Mouse (Mus musculus) megakaryocyte-erythroid progenitor cell, adult 5-6 weeks (primary cell): Measurements from ENCODE around the gene Gm2001. TPM values are rescaled to one million over a fixed set of nuclear protein-coding genes. Genes with fewer than 3 reads are reported as not detected.
"Not testable (repeated sequence)": the region's sequence is repeated elsewhere in the genome, so short reads cannot be mapped to it uniquely, and the experiment has no call there.

Experiments used
- ATAC-seq: replicated peaks from 2 replicates; pipeline ENCODE4 v1.8.0; 2016; ENCODE audit warnings: mild to moderate bottlenecking, inconsistent platforms; ENCODE audit not compliant: severe bottlenecking, poor library complexity, low FRiP score, low TSS enrichment
- total RNA-seq, 2 experiments: library from RNA; stranded (forward) in 1 of 2; stranded (reverse) in 1 of 2; fragments of 200-1000, 215-1000 nt in 1 of 2; fragments of >200 nt in 1 of 2; fragmentation: Nextera tagmentation in 1 of 2; gene quantifications; 2 replicates each; pipeline ENCODE4 v1.2.3; 2014 to 2017

Gm2001 gene
- total RNA-seq (2014; fragmentation: Nextera tagmentation) (not detected in 2 replicates), total RNA-seq (2017) (not detected in 2 replicates)

DNA sequence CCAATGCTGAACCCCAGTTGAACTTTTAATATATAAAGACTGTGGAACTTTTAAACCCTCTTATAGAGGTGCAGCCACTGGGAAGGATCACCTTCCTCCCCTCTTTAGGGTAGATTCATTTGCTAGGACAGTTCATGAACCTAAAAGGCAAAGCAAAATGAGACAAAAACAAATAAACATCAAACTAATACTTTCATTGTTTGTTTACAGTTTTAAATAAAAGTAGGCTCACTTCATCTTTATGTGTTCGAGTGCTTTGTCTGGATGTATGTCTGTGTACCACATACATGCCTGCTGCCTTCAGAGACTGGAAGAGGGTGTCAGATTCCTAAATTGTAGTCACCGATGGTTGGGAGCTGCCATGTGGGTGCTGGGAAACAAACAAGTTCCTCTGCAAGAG lies at the start of gene Gm2001:
Gm2001 (minus strand) TSS at position 101 of the 400 bp plus-strand sequence.
- ATAC-seq = not testable (repeated sequence)

DNA sequence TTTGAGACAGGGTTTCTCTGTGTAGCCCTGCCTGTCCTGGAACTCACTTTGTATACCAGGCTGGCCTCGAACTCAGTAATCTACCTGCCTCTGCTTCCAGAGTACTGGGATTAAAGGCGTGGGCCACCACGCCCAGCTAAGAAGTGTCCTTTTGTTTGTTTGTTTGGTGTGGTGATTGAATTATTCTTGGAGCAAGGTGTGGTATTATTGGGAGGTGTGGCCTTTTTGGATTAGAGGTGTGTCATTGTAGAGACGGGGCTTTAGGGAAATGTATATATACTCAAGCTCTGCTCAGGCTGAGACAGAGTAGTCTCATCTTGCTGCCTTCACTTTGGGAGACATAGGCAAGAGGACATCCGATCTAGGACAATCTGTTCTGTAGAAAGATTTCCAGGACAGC lies 31.6 kb upstream of the Gm2001 start, which contains the start of gene Gm2016:
Gm2016 (plus strand) TSS at position 301 of the 400 bp plus-strand sequence.
- ATAC-seq = not testable (repeated sequence)

DNA sequence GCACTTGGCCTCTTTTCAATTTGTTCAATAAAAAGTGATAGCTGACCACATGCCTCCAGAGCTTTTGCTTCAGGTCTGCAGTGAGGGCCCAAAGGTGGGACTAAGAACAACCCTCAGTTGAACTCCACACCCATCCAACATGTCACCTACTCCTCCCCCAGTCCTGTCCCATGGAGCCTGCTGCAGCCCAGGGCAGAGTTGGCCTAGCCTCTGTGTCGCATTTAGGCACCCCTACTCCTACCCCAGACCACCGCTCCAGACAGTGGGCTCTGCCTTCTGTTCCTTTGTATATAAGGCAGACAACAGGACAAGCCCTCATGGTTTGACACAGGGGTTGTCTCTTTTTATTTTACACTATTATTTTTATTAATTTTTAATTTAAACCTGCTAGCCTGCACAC lies 21.9 kb upstream of the Gm2001 start:
- not testable (repeated sequence) for ATAC-seq

DNA sequence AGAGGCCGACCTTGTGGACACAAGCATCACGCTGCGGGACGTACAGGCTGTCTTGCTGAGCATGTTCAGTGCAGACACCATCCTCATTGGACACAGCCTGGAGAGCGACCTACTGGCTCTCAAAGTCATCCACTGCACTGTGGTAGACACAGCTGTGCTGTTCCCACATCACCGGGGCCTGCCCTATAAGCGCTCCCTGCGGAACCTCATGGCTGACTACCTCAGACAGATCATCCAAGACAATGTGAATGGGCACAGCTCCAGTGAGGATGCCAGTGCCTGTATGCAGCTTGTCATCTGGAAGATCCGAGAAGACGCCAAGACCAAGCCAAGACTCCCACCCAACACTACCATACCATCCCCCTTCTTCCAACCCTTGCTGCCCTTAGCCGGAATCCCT lies 21.5 kb upstream of the Gm2001 start:
- ATAC-seq = not testable (repeated sequence)

DNA sequence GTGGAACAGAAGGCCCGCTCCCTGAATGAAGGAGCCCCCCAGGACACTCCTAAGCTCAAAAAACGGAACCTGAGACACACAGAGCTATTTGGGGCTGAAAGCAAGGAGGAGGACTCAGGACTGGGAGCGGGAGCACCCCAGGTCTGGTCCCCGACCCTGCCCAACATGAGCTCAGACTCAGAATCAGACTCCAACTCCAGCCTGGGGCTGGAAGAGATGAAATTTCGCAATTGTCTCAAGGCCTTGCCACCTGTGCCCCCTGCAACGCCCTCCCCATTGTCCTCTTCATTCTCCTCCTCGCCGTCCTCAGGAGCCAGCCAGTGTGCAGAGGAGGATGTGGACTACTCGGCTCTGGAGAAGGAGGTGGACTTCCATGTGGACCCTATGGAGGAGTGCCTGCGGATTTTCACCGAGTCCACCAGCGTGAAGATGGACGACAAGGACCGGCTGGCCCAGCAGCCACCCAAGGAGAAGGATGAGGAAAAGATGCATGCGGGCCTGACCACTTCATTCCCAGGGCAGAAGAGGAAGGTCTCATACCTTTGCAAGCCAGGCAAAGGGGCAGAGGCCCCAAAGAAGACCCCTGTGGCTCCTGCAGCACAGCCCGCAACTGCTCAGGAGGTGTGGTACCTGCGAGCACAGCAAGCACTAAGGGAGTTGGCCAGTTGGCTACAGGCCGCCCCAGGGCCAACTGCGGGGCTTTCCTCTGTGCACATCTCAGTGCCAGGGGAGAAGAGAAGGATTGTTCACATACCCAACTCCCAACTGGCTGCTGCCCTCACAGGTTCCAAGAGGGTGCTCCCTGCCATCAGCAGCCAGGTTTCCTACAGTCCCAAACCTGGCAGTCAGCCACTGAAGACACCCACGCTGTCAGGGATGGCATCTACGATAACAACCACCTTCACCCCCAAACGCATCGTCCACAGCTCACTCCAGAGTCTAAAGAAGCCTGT lies 19.9 kb upstream of the Gm2001 start:
- ATAC-seq = not testable (repeated sequence)

DNA sequence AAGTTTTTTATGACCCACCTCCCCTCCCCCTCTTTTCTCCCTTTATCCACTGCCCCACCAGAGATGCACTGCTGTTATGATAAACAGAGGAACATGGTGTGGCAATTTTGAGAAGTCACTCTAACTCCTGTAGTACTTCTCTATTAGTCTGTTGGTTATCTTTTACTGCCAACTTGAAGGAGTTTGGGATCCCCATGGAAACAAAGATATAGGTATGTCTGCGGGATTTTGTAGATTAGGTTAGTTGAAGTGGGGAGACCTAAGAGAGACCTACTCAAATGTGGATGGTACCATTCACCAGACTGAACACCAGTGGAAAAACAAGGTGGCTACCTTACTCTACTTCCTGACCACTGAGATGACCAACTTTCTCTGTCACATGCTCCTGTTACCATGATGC lies 13.9 kb upstream of the Gm2001 start:
- not testable (repeated sequence) for ATAC-seq

DNA sequence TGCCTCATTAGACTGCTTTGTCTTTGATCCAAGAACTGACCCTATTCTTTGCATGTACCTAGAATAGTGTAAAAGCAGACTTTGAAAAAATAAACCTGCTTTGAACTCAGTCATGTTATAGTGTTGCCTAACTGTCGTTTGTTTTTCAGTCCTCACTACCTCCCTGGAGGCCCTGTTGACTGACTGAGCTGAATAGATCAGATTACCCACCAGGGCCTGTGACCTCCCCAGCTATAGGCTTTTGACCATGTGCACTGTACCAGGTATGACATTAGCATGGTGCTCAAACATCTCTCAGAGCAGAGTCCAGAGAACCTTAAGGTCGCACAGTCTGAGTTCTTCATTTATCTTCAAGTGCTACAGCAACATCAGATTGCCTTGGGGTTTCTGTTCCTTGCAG lies 8.5 kb upstream of the Gm2001 start:
- ATAC-seq = not testable (repeated sequence)

DNA sequence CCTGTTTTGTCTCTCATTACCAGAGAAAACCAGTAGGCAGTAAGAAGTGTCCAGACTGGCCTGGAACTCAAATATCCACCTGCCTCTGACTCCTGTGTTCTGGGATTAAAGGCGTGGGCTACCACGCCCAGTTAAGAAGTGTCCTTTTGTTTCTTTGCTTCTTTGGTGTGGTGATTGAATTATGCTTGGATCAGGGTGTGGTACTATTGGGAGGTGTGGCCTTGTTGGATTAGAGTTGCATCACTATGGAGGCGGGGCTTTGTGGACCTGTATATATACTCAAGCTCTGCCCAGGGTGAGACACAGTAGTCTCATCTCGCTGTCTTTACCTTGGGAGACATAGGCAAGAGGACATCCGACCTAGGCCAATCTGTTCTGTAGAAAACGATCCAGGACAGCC lies 25.9 kb downstream of the Gm2001 start, which contains the start of gene BB287469:
BB287469 (plus strand) TSS at position 301 of the 400 bp plus-strand sequence.
- ATAC-seq = not testable (repeated sequence)

DNA sequence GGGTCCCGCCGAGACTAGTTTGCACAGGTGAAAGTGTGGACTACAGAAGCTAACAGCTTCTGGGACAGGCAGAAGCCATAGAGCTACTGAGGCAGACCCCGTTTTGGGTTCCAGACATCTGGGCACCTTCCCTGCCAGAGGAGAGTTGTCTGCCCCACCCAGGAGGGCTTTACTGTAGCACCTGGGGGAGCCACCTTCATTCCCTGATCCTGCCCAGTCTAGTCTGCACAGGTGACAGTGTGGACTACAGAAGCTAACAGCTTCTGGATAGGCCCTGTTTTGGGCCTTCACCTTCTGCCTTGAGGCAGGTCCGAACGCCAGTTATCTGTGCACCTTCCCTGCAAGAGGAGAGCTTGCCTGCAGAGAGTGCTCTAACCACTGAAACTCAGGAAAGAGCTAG lies 44.2 kb downstream of the Gm2001 start:
- not testable (repeated sequence) for ATAC-seq

DNA sequence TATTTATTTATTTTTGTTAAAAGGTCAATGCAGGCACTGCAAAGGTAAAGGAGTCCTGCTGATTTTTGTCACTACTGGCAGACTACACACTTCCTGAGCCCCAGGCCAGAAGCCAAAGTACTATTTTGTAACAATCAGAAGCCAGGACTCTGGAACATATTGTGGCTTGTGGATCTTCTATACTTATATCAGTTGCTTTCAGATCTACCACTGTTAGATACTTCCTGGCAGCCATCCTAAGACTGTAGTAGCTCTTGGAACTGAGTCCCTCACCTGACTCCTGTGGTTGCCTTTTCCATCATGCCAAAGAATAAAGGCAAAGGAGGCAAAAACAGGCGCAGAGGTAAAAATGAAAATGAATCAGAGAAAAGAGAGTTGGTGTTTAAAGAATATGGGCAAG lies 46.9 kb downstream of the Gm2001 start, which contains the start of gene Gm21936:
Gm21936 (plus strand) TSS at position 301 of the 400 bp plus-strand sequence.
- not testable (repeated sequence) for ATAC-seq

Other genes starting within 250 kb of the Gm2001 start
- gene Oog1, start 239.7 kb downstream of the Gm2001 start, total RNA-seq (2014; fragmentation: Nextera tagmentation) = not detected in 2 replicates
- gene Oog1, start 239.7 kb downstream of the Gm2001 start, total RNA-seq (2017) = not detected in 2 replicates
- gene Gm4027, start 223.5 kb downstream of the Gm2001 start, total RNA-seq (2014; fragmentation: Nextera tagmentation) = not detected in 2 replicates
- not detected in 2 replicates for gene Gm4027, start 223.5 kb downstream of the Gm2001 start, total RNA-seq (2017)
- gene Gm16381, start 197.7 kb downstream of the Gm2001 start, total RNA-seq (2014; fragmentation: Nextera tagmentation) = not detected in 2 replicates
- gene Gm16381, start 197.7 kb downstream of the Gm2001 start, total RNA-seq (2017) = not detected in 2 replicates
- gene Gm21319, start 66.6 kb downstream of the Gm2001 start, total RNA-seq (2014; fragmentation: Nextera tagmentation) = not detected in 2 replicates
- gene Gm21319, start 66.6 kb downstream of the Gm2001 start, total RNA-seq (2017) = not detected in 2 replicates
- not detected in 2 replicates for gene Gm21936, start 46.8 kb downstream of the Gm2001 start, total RNA-seq (2014; fragmentation: Nextera tagmentation)
- gene Gm21936, start 46.8 kb downstream of the Gm2001 start, total RNA-seq (2017) = not detected in 2 replicates
- gene BB287469, start 25.8 kb downstream of the Gm2001 start, total RNA-seq (2014; fragmentation: Nextera tagmentation) = not detected in 2 replicates
- gene BB287469, start 25.8 kb downstream of the Gm2001 start, total RNA-seq (2017) = not detected in 2 replicates
- gene Gm2016, start 31.7 kb upstream of the Gm2001 start, total RNA-seq (2014; fragmentation: Nextera tagmentation) = not detected in 2 replicates
- gene Gm2016, start 31.7 kb upstream of the Gm2001 start, total RNA-seq (2017) = not detected in 2 replicates
- not detected in 2 replicates for gene Gm2022, start 53.0 kb upstream of the Gm2001 start, total RNA-seq (2014; fragmentation: Nextera tagmentation)
- gene Gm2022, start 53.0 kb upstream of the Gm2001 start, total RNA-seq (2017) = not detected in 2 replicates
- not detected in 2 replicates for gene Gm2035, start 77.5 kb upstream of the Gm2001 start, total RNA-seq (2014; fragmentation: Nextera tagmentation)
- gene Gm2035, start 77.5 kb upstream of the Gm2001 start, total RNA-seq (2017) = not detected in 2 replicates
- not detected in 2 replicates for gene Gm2042, start 111.7 kb upstream of the Gm2001 start, total RNA-seq (2014; fragmentation: Nextera tagmentation)
- not detected in 2 replicates for gene Gm2042, start 111.7 kb upstream of the Gm2001 start, total RNA-seq (2017)
- not detected in 2 replicates for gene Gm2075, start 169.5 kb upstream of the Gm2001 start, total RNA-seq (2014; fragmentation: Nextera tagmentation)
- not detected in 2 replicates for gene Gm2075, start 169.5 kb upstream of the Gm2001 start, total RNA-seq (2017)
- gene Gm6803, start 176.4 kb upstream of the Gm2001 start, total RNA-seq (2014; fragmentation: Nextera tagmentation) = not detected in 2 replicates
- not detected in 2 replicates for gene Gm6803, start 176.4 kb upstream of the Gm2001 start, total RNA-seq (2017)
- not detected in 2 replicates for gene Gm2056, start 184.7 kb upstream of the Gm2001 start, total RNA-seq (2014; fragmentation: Nextera tagmentation)
- not detected in 2 replicates for gene Gm2056, start 184.7 kb upstream of the Gm2001 start, total RNA-seq (2017)
- not detected in 2 replicates for gene Gm16368, start 241.4 kb upstream of the Gm2001 start, total RNA-seq (2014; fragmentation: Nextera tagmentation)
- gene Gm16368, start 241.4 kb upstream of the Gm2001 start, total RNA-seq (2017) = not detected in 2 replicates